Mouse (Mus musculus) lung, adult 2 months (tissue): ENCODE data around the gene Rhbdf2.
A peak's percentile ranks its signal among the peaks of the same experiment; 100 is the strongest.

Experiments
- CTCF ChIP-seq: fragments of 200-500 bp; IDR thresholded peaks from 2 replicates; pipeline ENCODE4 v1.5.1; 2011; ENCODE audit warnings: mild to moderate bottlenecking, low read length, control low read depth; ENCODE audit not compliant: insufficient read depth
- POLR2A ChIP-seq: fragments of 200-500 bp; IDR thresholded peaks from 2 replicates; pipeline ENCODE4 v1.6.1; 2011; ENCODE audit warnings: low read depth, mild to moderate bottlenecking, control low read depth, low read length, borderline replicate concordance; ENCODE audit errors: extremely low read depth

GRCm38 (mm10) chr11:116627072-116628020 lies 527 bp upstream of the Rhbdf2 start:
- peak; percentile 46 for TF ChIP-seq CTCF
- no peak for TF ChIP-seq POLR2A
